Mouse (Mus musculus): ENCODE results near the gene Syngr1. TPM values are rescaled to one million over a fixed set of nuclear protein-coding genes. Genes with fewer than 3 reads are reported as not detected.

Gene Syngr1
- total RNA-seq, 4 experiments from 2014 or later: 54.5 to 72.8 (median 61.1) TPM

- no peak for DNase-seq (ENCODE audit: low spot score in 2 of 2)
These were observed 979 bp upstream of the Syngr1 start for GRCm38 (mm10) chr15:80090155-80090554.

GRCm38 (mm10) chr15:80090741-80091120 lies 403 bp upstream of the Syngr1 start:
- no peak for DNase-seq (ENCODE audit: low spot score in 2 of 2)

- no peak for DNase-seq (ENCODE audit: low spot score in 2 of 2)
These were observed 907 bp downstream of the Syngr1 start for GRCm38 (mm10) chr15:80092041-80092441.

GRCm38 (mm10) chr15:80092599-80092998 lies 1.5 kb downstream of the Syngr1 start:
- DNase-seq (ENCODE audit: low spot score in 2 of 2): no peak

- no peak for DNase-seq (ENCODE audit: low spot score in 2 of 2)
These were observed 3.1 kb downstream of the Syngr1 start for GRCm38 (mm10) chr15:80094201-80094600.

GRCm38 (mm10) chr15:80095596-80095995 lies 4.5 kb downstream of the Syngr1 start:
- DNase-seq (ENCODE audit: low spot score in 2 of 2): no peak

- DNase-seq (ENCODE audit: low spot score in 2 of 2): no peak
These were observed 5.3 kb downstream of the Syngr1 start for GRCm38 (mm10) chr15:80096406-80096805.

GRCm38 (mm10) chr15:80096946-80097881 lies 6.1 kb downstream of the Syngr1 start:
- DNase-seq (ENCODE audit: low spot score in 2 of 2): no peak

- no peak for DNase-seq (ENCODE audit: low spot score in 2 of 2)
These were observed 6.9 kb downstream of the Syngr1 start for GRCm38 (mm10) chr15:80097999-80098461.

- no peak for DNase-seq (ENCODE audit: low spot score in 2 of 2)
These were observed 7.7 kb downstream of the Syngr1 start for GRCm38 (mm10) chr15:80098809-80099208.

- no peak for DNase-seq (ENCODE audit: low spot score in 2 of 2)
These were observed 8.3 kb downstream of the Syngr1 start for GRCm38 (mm10) chr15:80099477-80099876.

GRCm38 (mm10) chr15:80100196-80100595 lies 9.1 kb downstream of the Syngr1 start:
- DNase-seq (ENCODE audit: low spot score in 2 of 2): no peak

GRCm38 (mm10) chr15:80100871-80101270 lies 9.7 kb downstream of the Syngr1 start:
- no peak for DNase-seq (ENCODE audit: low spot score in 2 of 2)

- no peak for DNase-seq (ENCODE audit: low spot score in 2 of 2)
These were observed 10.4 kb downstream of the Syngr1 start for GRCm38 (mm10) chr15:80101503-80101902.

- DNase-seq (ENCODE audit: low spot score in 2 of 2): no peak
These were observed 11.4 kb downstream of the Syngr1 start for GRCm38 (mm10) chr15:80102495-80102894.

- no peak for DNase-seq (ENCODE audit: low spot score in 2 of 2)
These were observed 14.6 kb downstream of the Syngr1 start for GRCm38 (mm10) chr15:80105490-80106410.

- no peak for DNase-seq (ENCODE audit: low spot score in 2 of 2)
These were observed 16.0 kb downstream of the Syngr1 start for GRCm38 (mm10) chr15:80107143-80107542.

- DNase-seq (ENCODE audit: low spot score in 2 of 2): no peak
These were observed 16.4 kb downstream of the Syngr1 start for GRCm38 (mm10) chr15:80107575-80107974.

- no peak for DNase-seq (ENCODE audit: low spot score in 2 of 2)
These were observed 20.3 kb downstream of the Syngr1 start for GRCm38 (mm10) chr15:80111436-80111835.

GRCm38 (mm10) chr15:80112499-80112898 lies 21.4 kb downstream of the Syngr1 start:
- DNase-seq (ENCODE audit: low spot score in 2 of 2): no peak

- no peak for DNase-seq (ENCODE audit: low spot score in 2 of 2)
These were observed 23.3 kb downstream of the Syngr1 start for GRCm38 (mm10) chr15:80114414-80114813.

- no peak for DNase-seq (ENCODE audit: low spot score in 2 of 2)
These were observed 24.1 kb downstream of the Syngr1 start for GRCm38 (mm10) chr15:80115256-80115655.
